In genomic region chr8:85034764-85035163, GRCm38 (mm10) we compare ENCODE assay signal across 8 mouse cellular contexts. TPM values are rescaled to one million over a fixed set of nuclear protein-coding genes. Genes with fewer than 3 reads are reported as not detected.
DNase-seq lines count a peak whose midpoint lies in the region; ATAC-seq and TF ChIP-seq lines count a peak whose summit lies in the region.

No protein-coding gene starts in this region.

- H3K79me2 ChIP-seq in myocyte (ENCODE audit: control insufficient read depth, insufficient read depth), result peaks cover 41% of the 10 kb centered on the region

- peaks cover 24% of the 10 kb centered on the region for H3K4me1 ChIP-seq in heart, embryonic 12.5 days (replicated peaks)
- H3K4me1 ChIP-seq in kidney, embryonic 16.5 days (ENCODE audit: insufficient read depth, low read length), result peaks cover 26% of the 10 kb centered on the region
- H3K4me1 ChIP-seq in liver, embryonic 13.5 days (replicated peaks), result peaks cover 60% of the 10 kb centered on the region

- H3K4me3 ChIP-seq in heart, embryonic 12.5 days, result peak overlapping the region; percentile 92
- H3K4me3 ChIP-seq in kidney, embryonic 16.5 days (ENCODE audit: low read length), result peak overlapping the region; percentile 87
- peak overlapping the region; percentile 86 for H3K4me3 ChIP-seq in liver, embryonic 13.5 days (replicated peaks)
- no peak overlapping the region for H3K4me3 ChIP-seq in myocyte

- H3K27me3 ChIP-seq in heart, embryonic 12.5 days (replicated peaks), result no peaks in the 10 kb centered on the region
- no peaks in the 10 kb centered on the region for H3K27me3 ChIP-seq in kidney, embryonic 16.5 days (ENCODE audit: insufficient read depth, low read length)
- H3K27me3 ChIP-seq in liver, embryonic 13.5 days, result no peaks in the 10 kb centered on the region
- no peaks in the 10 kb centered on the region for H3K27me3 ChIP-seq in myocyte (ENCODE audit: control insufficient read depth, insufficient read depth, insufficient read length)

- no peak overlapping the region for H3ac ChIP-seq in myocyte (ENCODE audit: control insufficient read depth, insufficient read length)

- WGBS in heart, embryonic 12.5 days, result 2% methylated on average over 13 of the region's 13 CpGs
- WGBS in kidney, embryonic 16.5 days, result 7% methylated on average over 13 of the region's 13 CpGs
- under 1% methylated on average over 13 of the region's 13 CpGs for WGBS in liver, embryonic 13.5 days (ENCODE audit: insufficient replicate concordance)

- DNase-seq in heart, adult 18-20 months, result peak; percentile 76 to 78
- no peak for DNase-seq in heart, adult 8-10 months (ENCODE audit: low spot score)
- DNase-seq in embryo, embryonic 11 days, result peak; percentile 91
- DNase-seq in liver, embryonic 13.5 days, result peak; percentile 61
- peak; percentile 80 to 91 for DNase-seq in spleen, postnatal 4 days (ENCODE audit: low spot score in 2 of 2)

- no peak for ATAC-seq in heart, embryonic 12.5 days (ENCODE audit: insufficient number of reproducible peaks, low FRiP score)
- no peak for ATAC-seq in kidney, embryonic 16.5 days (ENCODE audit: low FRiP score, low TSS enrichment)
- no peak for ATAC-seq in liver, embryonic 13.5 days (ENCODE audit: low read depth)

- H3K9me3 ChIP-seq in heart, embryonic 12.5 days (replicated peaks), result no peaks in the 10 kb centered on the region
- no peaks in the 10 kb centered on the region for H3K9me3 ChIP-seq in kidney, embryonic 16.5 days (ENCODE audit: low read length)
- H3K9me3 ChIP-seq in liver, embryonic 13.5 days (replicated peaks), result no peaks in the 10 kb centered on the region

- H3K9ac ChIP-seq in heart, embryonic 12.5 days, result peak overlapping the region; percentile 73
- peak overlapping the region; percentile 87 for H3K9ac ChIP-seq in kidney, embryonic 16.5 days (replicated peaks; ENCODE audit: low read length)
- peak overlapping the region; percentile 81 for H3K9ac ChIP-seq in liver, embryonic 13.5 days

- no peak for TF ChIP-seq POLR2A in myocyte (IDR thresholded peaks at IDR 0.05; ENCODE audit: insufficient read length, low read depth)

- peaks cover 41% of the 10 kb centered on the region for H3K36me3 ChIP-seq in heart, embryonic 12.5 days
- peaks cover 28% of the 10 kb centered on the region for H3K36me3 ChIP-seq in kidney, embryonic 16.5 days (ENCODE audit: insufficient read depth, low read length)
- peaks cover 44% of the 10 kb centered on the region for H3K36me3 ChIP-seq in liver, embryonic 13.5 days
- H3K36me3 ChIP-seq in myocyte (ENCODE audit: control insufficient read depth, insufficient read depth), result peaks cover 25% of the 10 kb centered on the region

- H3K27ac ChIP-seq in heart, embryonic 12.5 days (ENCODE audit: poor library complexity, severe bottlenecking), result peak overlapping the region; percentile 16; the same call in 1 of the 2 replicates
- H3K27ac ChIP-seq in kidney, embryonic 16.5 days (ENCODE audit: low read length), result peak overlapping the region; percentile 100; the same call in 1 of the 2 replicates
- peak overlapping the region; percentile 88 for H3K27ac ChIP-seq in liver, embryonic 13.5 days

- peak overlapping the region; percentile 92 for H3K4me2 ChIP-seq in heart, embryonic 12.5 days
- H3K4me2 ChIP-seq in kidney, embryonic 16.5 days (replicated peaks; ENCODE audit: low read depth, low read length), result peak overlapping the region; percentile 83
- H3K4me2 ChIP-seq in liver, embryonic 13.5 days, result peak overlapping the region; percentile 93
- H3K4me2 ChIP-seq in myocyte (ENCODE audit: low read depth), result peak overlapping the region; percentile 94

TF ChIP-seq in myocyte, 11 proteins besides CTCF, POLR2A, EP300 and RAD21:
- TF ChIP-seq TCF3 (IDR thresholded peaks at IDR 0.05; ENCODE audit: insufficient read length, low read depth) (no peak), MAX (IDR thresholded peaks at IDR 0.05; ENCODE audit: low read depth) (no peak), POLR2AphosphoS2 (IDR thresholded peaks at IDR 0.05; ENCODE audit: insufficient read length, low read depth) (peak; percentile 64)

RNA-seq across cellular contexts. Expression of gene Tnpo2, which starts 2.0 kb away (rescaled TPM):
- 10 to 100 TPM; 24.1 to 31.2 TPM for total RNA-seq in heart, adult 18-20 months (2021)
- 10 to 100 TPM; 29.6 to 32.4 (median 30.8) TPM for total RNA-seq in heart, adult 8-10 months (2022)
- 28.8 and 34.4 TPM in 2 replicates for polyA plus RNA-seq in heart, embryonic 12.5 days (2016; fragmentation: Nextera tagmentation; extraction: Ambion mirVana)
- polyA plus RNA-seq in kidney, embryonic 16.5 days (2015; fragmentation: Nextera tagmentation; extraction: Ambion mirVana), result 27.5 and 28.4 TPM in 2 replicates
- polyA plus RNA-seq in liver, embryonic 13.5 days (2015; fragmentation: Nextera tagmentation; extraction: Ambion mirVana), result 24.0 and 28.2 TPM in 2 replicates
- polyA plus RNA-seq in myocyte (2012; fragmentation: generic; extraction: Trizol), result 46.3 TPM

RNA-seq across cellular contexts. Expression of gene Trir, which starts 8.1 kb away (rescaled TPM):
- 10 to 100 TPM; 84.5 to 87.7 TPM for total RNA-seq in heart, adult 18-20 months (2021)
- total RNA-seq in heart, adult 8-10 months (2022), result 10 to 100 TPM; 76.6 to 90.6 (median 78.6) TPM
- polyA plus RNA-seq in heart, embryonic 12.5 days (2016; fragmentation: Nextera tagmentation; extraction: Ambion mirVana), result 102 and 109 TPM in 2 replicates
- polyA plus RNA-seq in kidney, embryonic 16.5 days (2015; fragmentation: Nextera tagmentation; extraction: Ambion mirVana), result 93.3 and 104 TPM in 2 replicates
- polyA plus RNA-seq in liver, embryonic 13.5 days (2015; fragmentation: Nextera tagmentation; extraction: Ambion mirVana), result 83.1 and 91.4 TPM in 2 replicates
- polyA plus RNA-seq in myocyte (2012; fragmentation: generic; extraction: Trizol), result 198 TPM

RNA-seq across cellular contexts. Expression of gene Asna1, which starts 9.7 kb away (rescaled TPM):
- total RNA-seq in heart, adult 18-20 months (2021), result 10 to 100 TPM; 64.7 to 67.3 TPM
- 10 to 100 TPM; 63.5 to 72.5 (median 65.4) TPM for total RNA-seq in heart, adult 8-10 months (2022)
- 114 and 118 TPM in 2 replicates for polyA plus RNA-seq in heart, embryonic 12.5 days (2016; fragmentation: Nextera tagmentation; extraction: Ambion mirVana)
- 150 and 154 TPM in 2 replicates for polyA plus RNA-seq in kidney, embryonic 16.5 days (2015; fragmentation: Nextera tagmentation; extraction: Ambion mirVana)
- polyA plus RNA-seq in liver, embryonic 13.5 days (2015; fragmentation: Nextera tagmentation; extraction: Ambion mirVana), result 80.1 and 81.5 TPM in 2 replicates
- 204 TPM for polyA plus RNA-seq in myocyte (2012; fragmentation: generic; extraction: Trizol)

RNA-seq across cellular contexts. Expression of gene Best2, which starts 20.4 kb away (rescaled TPM):
- not detected for total RNA-seq in heart, adult 18-20 months (2021)
- total RNA-seq in heart, adult 8-10 months (2022), result not detected
- polyA plus RNA-seq in heart, embryonic 12.5 days (2016; fragmentation: Nextera tagmentation; extraction: Ambion mirVana), result not detected in 2 replicates
- not detected in 2 replicates for polyA plus RNA-seq in kidney, embryonic 16.5 days (2015; fragmentation: Nextera tagmentation; extraction: Ambion mirVana)
- polyA plus RNA-seq in liver, embryonic 13.5 days (2015; fragmentation: Nextera tagmentation; extraction: Ambion mirVana), result not detected in 2 replicates
- not detected for polyA plus RNA-seq in myocyte (2012; fragmentation: generic; extraction: Trizol)

RNA-seq across cellular contexts. Expression of gene Fbxw9, which starts 25.1 kb away (rescaled TPM):
- 1 to 10 TPM; 2.7 to 3.2 TPM for total RNA-seq in heart, adult 18-20 months (2021)
- total RNA-seq in heart, adult 8-10 months (2022), result 1 to 10 TPM; 2.9 to 4.0 (median 3.3) TPM
- polyA plus RNA-seq in heart, embryonic 12.5 days (2016; fragmentation: Nextera tagmentation; extraction: Ambion mirVana), result 17.3 and 18.8 TPM in 2 replicates
- polyA plus RNA-seq in kidney, embryonic 16.5 days (2015; fragmentation: Nextera tagmentation; extraction: Ambion mirVana), result 34.6 and 37.3 TPM in 2 replicates
- polyA plus RNA-seq in liver, embryonic 13.5 days (2015; fragmentation: Nextera tagmentation; extraction: Ambion mirVana), result 8.7 and 9.0 TPM in 2 replicates
- polyA plus RNA-seq in myocyte (2012; fragmentation: generic; extraction: Trizol), result 26.8 TPM

Comparison
In these comparisons a context has a peak if more than half of its experiments do, and no peak if none do; other contexts are left out.
1. H3K27ac ChIP-seq: peak in every context shown above with its lines; median percentile 100 in kidney, embryonic 16.5 days; 88 in liver, embryonic 13.5 days; 16 in heart, embryonic 12.5 days.